Mouse (Mus musculus): ENCODE data around the gene Gm10772.
"Not testable (repeated sequence)": the region's sequence is repeated elsewhere in the genome, so short reads cannot be mapped to it uniquely, and the experiment has no call there.

The Gm10772 gene

DNA sequence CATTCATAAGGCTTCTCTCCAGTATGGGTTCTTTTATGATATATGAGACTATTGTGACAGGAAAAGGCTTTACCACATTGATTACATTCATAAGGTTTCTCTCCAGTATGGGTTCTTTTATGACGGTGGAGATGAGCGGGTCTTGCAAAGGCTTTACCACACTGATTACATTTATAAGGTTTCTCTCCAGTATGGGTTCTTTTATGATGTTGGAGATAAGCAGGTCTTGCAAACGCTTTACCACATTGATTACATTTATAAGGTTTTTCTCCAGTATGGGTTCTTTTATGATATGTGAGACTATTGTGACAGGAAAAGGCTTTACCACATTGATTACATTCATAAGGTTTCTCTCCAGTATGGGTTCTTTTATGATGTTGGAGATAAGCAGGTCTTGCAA is at the start of gene Gm10772:
Gene Gm10772, minus strand, starts transcription at position 101 of the 400 bp plus-strand sequence.
- DNase-seq (ENCODE audit: low read depth, low spot score): not testable (repeated sequence)

DNA sequence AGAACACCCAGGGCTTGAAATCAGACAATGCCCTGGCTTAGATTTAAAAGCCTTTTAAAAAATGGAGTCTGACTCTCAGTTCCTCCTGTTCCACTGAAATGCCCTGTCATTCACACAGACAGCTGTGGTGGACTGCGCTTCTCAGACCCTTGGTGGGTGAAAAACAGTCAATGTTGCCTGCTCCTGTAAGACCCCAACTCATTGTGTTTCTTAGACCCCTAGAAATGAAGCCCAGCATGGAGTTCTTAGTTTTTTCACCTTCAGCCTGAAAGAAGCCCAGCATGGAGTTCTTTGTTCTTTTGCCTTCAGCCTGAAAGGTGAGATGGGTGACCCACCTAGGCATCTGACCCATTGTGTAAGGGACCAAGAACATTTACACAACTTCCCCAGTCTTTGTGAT is 36.5 kb upstream of the Gm10772 start:
- DNase-seq (ENCODE audit: low read depth, low spot score): peak; percentile 48

DNA sequence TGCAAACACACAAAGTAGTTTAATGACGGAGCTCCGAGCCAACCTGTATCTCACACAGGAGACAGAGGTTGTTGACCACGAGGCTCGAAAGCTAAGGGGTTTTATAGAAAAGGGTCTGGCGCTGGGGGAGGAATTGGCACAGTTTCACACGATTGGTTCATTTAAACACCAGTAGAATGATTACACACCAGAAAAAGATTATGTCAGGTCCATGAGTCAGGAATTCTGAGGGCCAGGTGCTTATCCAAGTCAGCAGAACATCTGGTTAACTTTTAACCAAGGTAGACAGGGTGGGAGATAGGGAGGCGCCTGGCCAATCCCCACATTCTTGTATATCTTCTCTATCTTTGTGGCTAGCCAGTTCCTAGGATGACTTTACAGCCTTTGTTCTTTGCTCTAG is 35.8 kb upstream of the Gm10772 start:
- DNase-seq (ENCODE audit: low read depth, low spot score): not testable (repeated sequence)

DNA sequence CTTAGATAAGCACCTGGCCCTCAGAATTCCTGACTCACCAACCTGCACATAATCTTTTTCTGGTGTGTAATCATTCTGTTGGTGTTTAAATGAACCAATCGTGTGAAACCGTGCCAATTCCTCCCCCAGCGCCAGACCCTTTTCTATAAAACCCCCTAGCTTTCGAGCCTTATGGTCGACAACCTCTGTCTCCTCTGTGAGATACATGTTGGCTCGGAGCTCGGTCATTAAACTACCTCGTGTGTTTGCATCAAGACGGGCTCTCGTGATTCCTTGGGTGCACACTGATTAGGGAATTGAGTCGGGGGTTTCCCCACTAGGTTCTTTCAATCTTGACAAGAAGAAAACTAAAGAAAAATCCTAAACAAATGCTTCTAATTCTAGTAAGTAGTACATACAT is 13.0 kb downstream of the Gm10772 start:
- peak; percentile 38 for DNase-seq (ENCODE audit: low read depth, low spot score)

DNA sequence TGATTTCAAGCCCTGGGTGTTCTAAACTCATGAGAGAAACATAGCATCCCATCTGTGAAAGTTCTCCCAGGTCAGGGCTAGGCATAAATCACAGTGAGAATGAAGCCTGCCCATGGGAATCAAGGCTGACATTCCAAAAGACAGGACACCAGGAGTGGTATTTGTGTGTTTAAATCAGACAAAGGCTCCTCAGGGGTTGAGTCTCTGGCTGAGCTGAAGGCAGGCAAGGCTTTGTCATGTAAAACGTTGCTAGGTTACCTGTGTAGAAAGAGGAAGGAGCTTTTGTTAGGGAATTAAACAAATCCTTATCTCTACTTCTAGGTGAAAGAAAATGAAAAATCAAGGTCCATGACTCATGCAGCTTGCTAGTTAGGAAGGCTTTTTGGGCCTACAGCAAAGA is 13.6 kb downstream of the Gm10772 start:
- peak; percentile 78 for DNase-seq (ENCODE audit: low read depth, low spot score)

DNA sequence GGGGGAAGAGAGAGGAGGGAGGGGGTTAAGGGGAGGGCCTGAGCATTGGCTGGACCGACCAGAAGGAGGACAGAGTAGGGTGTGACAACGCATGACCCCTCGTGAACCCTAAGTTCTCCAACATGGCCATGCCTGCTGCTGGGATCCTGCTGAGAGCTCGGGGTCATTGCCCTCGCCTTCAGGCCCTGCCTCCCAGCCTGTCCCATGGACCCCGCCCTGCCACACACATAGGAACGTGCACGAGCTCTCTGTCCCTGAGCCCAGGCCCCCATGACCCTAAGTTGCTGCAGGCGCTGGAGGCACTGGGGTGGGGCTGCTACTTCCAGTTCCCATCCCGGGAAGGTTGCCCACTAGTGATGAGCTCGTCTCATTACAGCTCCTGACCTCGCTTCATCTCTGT is 48.2 kb downstream of the Gm10772 start:
- DNase-seq (ENCODE audit: low read depth, low spot score): peak; percentile 90

Measured in ZHBTc4 (cell line).